Mouse (Mus musculus): Measurements from ENCODE around the gene Safb2. TPM values are rescaled to one million over a fixed set of nuclear protein-coding genes. Genes with fewer than 3 reads are reported as not detected.
A peak's percentile ranks its signal among the peaks of the same experiment; 100 is the strongest.

Gene Safb2
- polyA plus RNA-seq, 1 experiment, result 400 TPM

- Histone ChIP-seq H3K4me1 (ENCODE audit: control insufficient read depth, insufficient read depth, low read length) (peaks cover 5% of the 10 kb centered on the region; the same call in 1 of the 2 replicates), H3K27ac (ENCODE audit: control insufficient read depth, insufficient read depth, low read depth, low read length, poor library complexity) (peak overlapping the region; percentile 98), H3K4me3 (replicated peaks; ENCODE audit: control insufficient read depth, low read depth, low read length) (peak overlapping the region; percentile 92)
- no peak for TF ChIP-seq CTCF (IDR thresholded peaks at IDR 0.05; ENCODE audit: control insufficient read depth, insufficient read depth, low read length)
- TF ChIP-seq POLR2A (IDR thresholded peaks at IDR 0.05; ENCODE audit: borderline replicate concordance, control insufficient read depth, low read depth, low read length), result no peak
- 59% methylated on average over 1 of the region's 1 CpGs for WGBS
Observed at GRCm38 (mm10) chr17:56583071-56583470, 1.3 kb downstream of the Safb2 start.

- no peak overlapping the region for H3K27ac ChIP-seq (ENCODE audit: control insufficient read depth, insufficient read depth, low read depth, low read length, poor library complexity)
- no peak for TF ChIP-seq POLR2A (IDR thresholded peaks at IDR 0.05; ENCODE audit: borderline replicate concordance, control insufficient read depth, low read depth, low read length)
- no peak for TF ChIP-seq CTCF (IDR thresholded peaks at IDR 0.05; ENCODE audit: control insufficient read depth, insufficient read depth, low read length)
- WGBS, result 96% methylated on average over 3 of the region's 3 CpGs
- H3K4me1 ChIP-seq (ENCODE audit: control insufficient read depth, insufficient read depth, low read length), result no peaks in the 10 kb centered on the region
- H3K4me3 ChIP-seq (replicated peaks; ENCODE audit: control insufficient read depth, low read depth, low read length), result no peak overlapping the region
Observed at GRCm38 (mm10) chr17:56572939-56573338, 11.4 kb downstream of the Safb2 start.

GRCm38 (mm10) chr17:56572154-56572553 is 12.2 kb downstream of the Safb2 start:
- H3K4me1 ChIP-seq (ENCODE audit: control insufficient read depth, insufficient read depth, low read length), result no peaks in the 10 kb centered on the region
- no peak overlapping the region for H3K27ac ChIP-seq (ENCODE audit: control insufficient read depth, insufficient read depth, low read depth, low read length, poor library complexity)
- WGBS, result 88% methylated on average over 1 of the region's 1 CpGs
- no peak overlapping the region for H3K4me3 ChIP-seq (replicated peaks; ENCODE audit: control insufficient read depth, low read depth, low read length)
- TF ChIP-seq CTCF (IDR thresholded peaks at IDR 0.05; ENCODE audit: control insufficient read depth, insufficient read depth, low read length) (no peak), POLR2A (IDR thresholded peaks at IDR 0.05; ENCODE audit: borderline replicate concordance, control insufficient read depth, low read depth, low read length) (no peak)

GRCm38 (mm10) chr17:56570287-56570686 is 14.1 kb downstream of the Safb2 start:
- H3K4me3 ChIP-seq (replicated peaks; ENCODE audit: control insufficient read depth, low read depth, low read length), result no peak overlapping the region
- H3K4me1 ChIP-seq (ENCODE audit: control insufficient read depth, insufficient read depth, low read length), result no peaks in the 10 kb centered on the region
- 95% methylated on average over 4 of the region's 4 CpGs for WGBS
- no peak for TF ChIP-seq CTCF (IDR thresholded peaks at IDR 0.05; ENCODE audit: control insufficient read depth, insufficient read depth, low read length)
- no peak for TF ChIP-seq POLR2A (IDR thresholded peaks at IDR 0.05; ENCODE audit: borderline replicate concordance, control insufficient read depth, low read depth, low read length)
- no peak overlapping the region for H3K27ac ChIP-seq (ENCODE audit: control insufficient read depth, insufficient read depth, low read depth, low read length, poor library complexity)

GRCm38 (mm10) chr17:56567370-56567769 is 17.0 kb downstream of the Safb2 start:
- Histone ChIP-seq H3K27ac (ENCODE audit: control insufficient read depth, insufficient read depth, low read depth, low read length, poor library complexity) (no peak overlapping the region), H3K4me1 (ENCODE audit: control insufficient read depth, insufficient read depth, low read length) (no peaks in the 10 kb centered on the region), H3K4me3 (replicated peaks; ENCODE audit: control insufficient read depth, low read depth, low read length) (no peak overlapping the region)
- 95% methylated on average over 4 of the region's 4 CpGs for WGBS
- TF ChIP-seq POLR2A (IDR thresholded peaks at IDR 0.05; ENCODE audit: borderline replicate concordance, control insufficient read depth, low read depth, low read length) (no peak), CTCF (IDR thresholded peaks at IDR 0.05; ENCODE audit: control insufficient read depth, insufficient read depth, low read length) (no peak)

GRCm38 (mm10) chr17:56566918-56567317 is 17.5 kb downstream of the Safb2 start:
- TF ChIP-seq CTCF (IDR thresholded peaks at IDR 0.05; ENCODE audit: control insufficient read depth, insufficient read depth, low read length) (no peak), POLR2A (IDR thresholded peaks at IDR 0.05; ENCODE audit: borderline replicate concordance, control insufficient read depth, low read depth, low read length) (no peak)
- no peaks in the 10 kb centered on the region for H3K4me1 ChIP-seq (ENCODE audit: control insufficient read depth, insufficient read depth, low read length)
- 95% methylated on average over 5 of the region's 5 CpGs for WGBS
- no peak overlapping the region for H3K27ac ChIP-seq (ENCODE audit: control insufficient read depth, insufficient read depth, low read depth, low read length, poor library complexity)
- H3K4me3 ChIP-seq (replicated peaks; ENCODE audit: control insufficient read depth, low read depth, low read length), result no peak overlapping the region

GRCm38 (mm10) chr17:56566293-56566692 is 18.1 kb downstream of the Safb2 start:
- TF ChIP-seq CTCF (IDR thresholded peaks at IDR 0.05; ENCODE audit: control insufficient read depth, insufficient read depth, low read length), result no peak
- TF ChIP-seq POLR2A (IDR thresholded peaks at IDR 0.05; ENCODE audit: borderline replicate concordance, control insufficient read depth, low read depth, low read length), result no peak
- Histone ChIP-seq H3K27ac (ENCODE audit: control insufficient read depth, insufficient read depth, low read depth, low read length, poor library complexity) (no peak overlapping the region), H3K4me3 (replicated peaks; ENCODE audit: control insufficient read depth, low read depth, low read length) (no peak overlapping the region), H3K4me1 (ENCODE audit: control insufficient read depth, insufficient read depth, low read length) (no peaks in the 10 kb centered on the region)
- 93% methylated on average over 29 of the region's 29 CpGs for WGBS

GRCm38 (mm10) chr17:56561866-56562265 is 22.5 kb downstream of the Safb2 start:
- no peak for TF ChIP-seq CTCF (IDR thresholded peaks at IDR 0.05; ENCODE audit: control insufficient read depth, insufficient read depth, low read length)
- TF ChIP-seq POLR2A (IDR thresholded peaks at IDR 0.05; ENCODE audit: borderline replicate concordance, control insufficient read depth, low read depth, low read length), result no peak
- Histone ChIP-seq H3K27ac (ENCODE audit: control insufficient read depth, insufficient read depth, low read depth, low read length, poor library complexity) (no peak overlapping the region), H3K4me3 (replicated peaks; ENCODE audit: control insufficient read depth, low read depth, low read length) (no peak overlapping the region), H3K4me1 (ENCODE audit: control insufficient read depth, insufficient read depth, low read length) (no peaks in the 10 kb centered on the region)
- 67% methylated on average over 2 of the region's 2 CpGs for WGBS

- no peak for TF ChIP-seq POLR2A (IDR thresholded peaks at IDR 0.05; ENCODE audit: borderline replicate concordance, control insufficient read depth, low read depth, low read length)
- TF ChIP-seq CTCF (IDR thresholded peaks at IDR 0.05; ENCODE audit: control insufficient read depth, insufficient read depth, low read length), result no peak
- no peak overlapping the region for H3K4me3 ChIP-seq (replicated peaks; ENCODE audit: control insufficient read depth, low read depth, low read length)
Observed at GRCm38 (mm10) chr17:56560131-56560530, 24.3 kb downstream of the Safb2 start.

More at GRCm38 (mm10) chr17:56560131-56560530, 24.3 kb downstream of the Safb2 start:
- Histone ChIP-seq H3K27ac (ENCODE audit: control insufficient read depth, insufficient read depth, low read depth, low read length, poor library complexity) (no peak overlapping the region), H3K4me1 (ENCODE audit: control insufficient read depth, insufficient read depth, low read length) (no peaks in the 10 kb centered on the region)
- WGBS, result 15% methylated on average over 1 of the region's 1 CpGs

All from bone marrow, adult 2 months (tissue).